In genomic region chr6:71740921-71741320, GRCm38 (mm10) we compare ENCODE assay signal across 10 mouse cellular contexts. TPM values are rescaled to one million over a fixed set of nuclear protein-coding genes. Genes with fewer than 3 reads are reported as not detected.
DNase-seq lines count a peak whose midpoint lies in the region; ATAC-seq and TF ChIP-seq lines count a peak whose summit lies in the region.
"Had no signal": no experiment of that assay in that cellular context is flagged by ENCODE, and none has a peak within 500 bp of the region (broad histone marks: within the 10 kb centered on the region; RNA-seq: fewer than 3 reads in every experiment).

No protein-coding gene starts in this region.

- H3K27ac ChIP-seq in hindbrain, embryonic 12.5 days, result peak overlapping the region; percentile 42; the same call in 1 of the 2 replicates
- no peak overlapping the region for H3K27ac ChIP-seq in hindbrain, embryonic 11.5 days (ENCODE audit: low read depth, low read length)
- H3K27ac ChIP-seq in stomach, embryonic 16.5 days (ENCODE audit: low read length), result no peak overlapping the region
- no peak overlapping the region for H3K27ac ChIP-seq in stomach, postnatal 0 days (replicated peaks)
- peak overlapping the region; percentile 76 for H3K27ac ChIP-seq in forebrain, embryonic 14.5 days (ENCODE audit: low read depth, low read length)
- H3K27ac ChIP-seq: kidney, embryonic 15.5 days; limb, embryonic 15.5 days had no signal

- H3K4me3 ChIP-seq in hindbrain, embryonic 12.5 days, result no peak overlapping the region
- no peak overlapping the region for H3K4me3 ChIP-seq in hindbrain, embryonic 11.5 days (ENCODE audit: low read depth, low read length)
- H3K4me3 ChIP-seq in stomach, embryonic 16.5 days (replicated peaks; ENCODE audit: low read length), result no peak overlapping the region
- no peak overlapping the region for H3K4me3 ChIP-seq in stomach, postnatal 0 days (ENCODE audit: low read depth, low read length)
- no peak overlapping the region for H3K4me3 ChIP-seq in forebrain, embryonic 14.5 days (ENCODE audit: low read depth, low read length)
- H3K4me3 ChIP-seq: kidney, embryonic 15.5 days; limb, embryonic 15.5 days had no signal

- no peak overlapping the region for H3K9ac ChIP-seq in hindbrain, embryonic 12.5 days
- no peak overlapping the region for H3K9ac ChIP-seq in hindbrain, embryonic 11.5 days (ENCODE audit: low read depth, low read length)
- H3K9ac ChIP-seq in stomach, embryonic 16.5 days (ENCODE audit: low read length), result 0 out of 2 replicates have a peak overlapping the region, but pooled peaks have one; percentile 3
- H3K9ac ChIP-seq in stomach, postnatal 0 days (ENCODE audit: low read length), result no peak overlapping the region
- H3K9ac ChIP-seq in forebrain, embryonic 14.5 days (ENCODE audit: low read length), result peak overlapping the region; percentile 41; the same call in 1 of the 2 replicates
- H3K9ac ChIP-seq: kidney, embryonic 15.5 days; limb, embryonic 15.5 days had no signal

- no peak for ATAC-seq in hindbrain, embryonic 12.5 days (ENCODE audit: low FRiP score)
- no peak for ATAC-seq in hindbrain, embryonic 11.5 days (ENCODE audit: low FRiP score)
- ATAC-seq in stomach, embryonic 16.5 days (ENCODE audit: insufficient read depth, low FRiP score), result no peak
- ATAC-seq in stomach, postnatal 0 days (ENCODE audit: low FRiP score, low TSS enrichment), result no peak
- ATAC-seq in forebrain, embryonic 14.5 days, result peak; percentile 59; the same call in 1 of the 2 replicates
- no peak for ATAC-seq in erythroid progenitor cell, adult 5-6 weeks (replicated peaks; ENCODE audit: low FRiP score, poor library complexity, severe bottlenecking)

- H3K4me2 ChIP-seq in hindbrain, embryonic 12.5 days (replicated peaks), result no peak overlapping the region
- H3K4me2 ChIP-seq in hindbrain, embryonic 11.5 days (replicated peaks; ENCODE audit: low read depth, low read length), result no peak overlapping the region
- H3K4me2 ChIP-seq in stomach, embryonic 16.5 days (ENCODE audit: low read depth, low read length), result no peak overlapping the region
- no peak overlapping the region for H3K4me2 ChIP-seq in stomach, postnatal 0 days (replicated peaks; ENCODE audit: low read depth)
- peak overlapping the region; percentile 33 for H3K4me2 ChIP-seq in forebrain, embryonic 14.5 days (ENCODE audit: low read length)
- H3K4me2 ChIP-seq: kidney, embryonic 15.5 days; limb, embryonic 15.5 days had no signal

- no peaks in the 10 kb centered on the region for H3K9me3 ChIP-seq in hindbrain, embryonic 12.5 days (replicated peaks)
- H3K9me3 ChIP-seq in hindbrain, embryonic 11.5 days (ENCODE audit: control insufficient read depth, low read length), result no peaks in the 10 kb centered on the region
- H3K9me3 ChIP-seq in stomach, embryonic 16.5 days (replicated peaks; ENCODE audit: control insufficient read depth, low read length), result no peaks in the 10 kb centered on the region
- H3K9me3 ChIP-seq in stomach, postnatal 0 days (ENCODE audit: control insufficient read depth, low read length), result no peaks in the 10 kb centered on the region
- no peaks in the 10 kb centered on the region for H3K9me3 ChIP-seq in forebrain, embryonic 14.5 days (replicated peaks; ENCODE audit: control insufficient read depth, low read length)
- H3K9me3 ChIP-seq: kidney, embryonic 15.5 days; limb, embryonic 15.5 days had no signal

- no peaks in the 10 kb centered on the region for H3K27me3 ChIP-seq in hindbrain, embryonic 12.5 days
- H3K27me3 ChIP-seq in hindbrain, embryonic 11.5 days (ENCODE audit: control insufficient read depth, insufficient read depth, low read length), result no peaks in the 10 kb centered on the region
- no peaks in the 10 kb centered on the region for H3K27me3 ChIP-seq in stomach, embryonic 16.5 days (ENCODE audit: control insufficient read depth, insufficient read depth, low read length)
- H3K27me3 ChIP-seq in stomach, postnatal 0 days (ENCODE audit: control insufficient read depth, insufficient read depth, low read length), result no peaks in the 10 kb centered on the region
- no peaks in the 10 kb centered on the region for H3K27me3 ChIP-seq in forebrain, embryonic 14.5 days (replicated peaks; ENCODE audit: control insufficient read depth, insufficient read depth, low read length)
- H3K27me3 ChIP-seq: kidney, embryonic 15.5 days; limb, embryonic 15.5 days had no signal

- DNase-seq in hindbrain, embryonic 11.5 days (ENCODE audit: low spot score), result no peak
- no peak for DNase-seq in stomach, postnatal 0 days (ENCODE audit: low spot score)
- DNase-seq in forebrain, embryonic 14.5 days (ENCODE audit: low spot score), result peak; percentile 87
- peak; percentile 85 for DNase-seq in retina, postnatal 1 day
- no peak for DNase-seq in layer of hippocampus, postnatal 36 days

- H3K36me3 ChIP-seq in hindbrain, embryonic 12.5 days, result no peaks in the 10 kb centered on the region
- no peaks in the 10 kb centered on the region for H3K36me3 ChIP-seq in hindbrain, embryonic 11.5 days (ENCODE audit: control insufficient read depth, insufficient read depth, low read length)
- no peaks in the 10 kb centered on the region for H3K36me3 ChIP-seq in stomach, embryonic 16.5 days (ENCODE audit: control insufficient read depth, insufficient read depth, low read length)
- H3K36me3 ChIP-seq in stomach, postnatal 0 days (ENCODE audit: control insufficient read depth, insufficient read depth, low read length), result no peaks in the 10 kb centered on the region
- H3K36me3 ChIP-seq in forebrain, embryonic 14.5 days (ENCODE audit: control insufficient read depth, insufficient read depth, low read length), result no peaks in the 10 kb centered on the region
- H3K36me3 ChIP-seq: kidney, embryonic 15.5 days; limb, embryonic 15.5 days had no signal

- peaks cover 8% of the 10 kb centered on the region for H3K4me1 ChIP-seq in hindbrain, embryonic 12.5 days
- no peaks in the 10 kb centered on the region for H3K4me1 ChIP-seq in hindbrain, embryonic 11.5 days (replicated peaks; ENCODE audit: control insufficient read depth, insufficient read depth, low read length)
- H3K4me1 ChIP-seq in stomach, embryonic 16.5 days (ENCODE audit: control insufficient read depth, insufficient read depth, low read length), result no peaks in the 10 kb centered on the region
- H3K4me1 ChIP-seq in stomach, postnatal 0 days (replicated peaks; ENCODE audit: control insufficient read depth, insufficient read depth), result no peaks in the 10 kb centered on the region
- H3K4me1 ChIP-seq in forebrain, embryonic 14.5 days (ENCODE audit: control insufficient read depth, insufficient read depth, low read length), result peaks cover 18% of the 10 kb centered on the region

- TF ChIP-seq EP300 in stomach, postnatal 0 days (optimal IDR thresholded peaks at IDR 0.05), result no peak

- WGBS in hindbrain, embryonic 12.5 days, result 48% methylated on average over 13 of the region's 13 CpGs
- 71% methylated on average over 13 of the region's 13 CpGs for WGBS in hindbrain, embryonic 11.5 days
- WGBS in stomach, embryonic 16.5 days, result 40% methylated on average over 13 of the region's 13 CpGs
- 31% methylated on average over 13 of the region's 13 CpGs for WGBS in stomach, postnatal 0 days
- 8% methylated on average over 13 of the region's 13 CpGs for WGBS in forebrain, embryonic 14.5 days

- no peak for TF ChIP-seq CTCF in stomach, postnatal 0 days (IDR thresholded peaks at IDR 0.05; ENCODE audit: low read depth)

RNA-seq across cellular contexts. Expression of gene Reep1, which starts 33.6 kb away (rescaled TPM):
- polyA plus RNA-seq in hindbrain, embryonic 12.5 days (2016; fragmentation: Nextera tagmentation; extraction: Ambion mirVana), result 122 and 126 TPM in 2 replicates
- polyA plus RNA-seq in hindbrain, embryonic 11.5 days (2014; fragmentation: Nextera tagmentation; extraction: Ambion mirVana), result 75.3 and 87.5 TPM in 2 replicates
- polyA plus RNA-seq in stomach, embryonic 16.5 days (2015; fragmentation: Nextera tagmentation; extraction: Ambion mirVana), result 17.3 TPM in 2 replicates
- 6.7 and 7.5 TPM in 2 replicates for polyA plus RNA-seq in stomach, postnatal 0 days (2015; fragmentation: Nextera tagmentation; extraction: Ambion mirVana)
- polyA plus RNA-seq in forebrain, embryonic 14.5 days (2014; fragmentation: Nextera tagmentation; extraction: Ambion mirVana), result 167 and 200 TPM in 2 replicates
- not detected in 2 replicates for total RNA-seq in erythroid progenitor cell, adult 5-6 weeks (2015; ENCODE audit: low replicate concordance)
- not detected in 2 replicates for total RNA-seq in erythroid progenitor cell, adult 5-6 weeks (2017; ENCODE audit: low replicate concordance)
- total RNA-seq in layer of hippocampus, postnatal 36 days (2021), result 10 to 100 TPM; 72.9 to 75.7 TPM

Comparison
In these comparisons a context has a peak if more than half of its experiments do, and no peak if none do; other contexts are left out.
1. H3K27ac ChIP-seq: peak in hindbrain, embryonic 12.5 days (single experiment) and forebrain, embryonic 14.5 days (single experiment); none in hindbrain, embryonic 11.5 days (single experiment), stomach, embryonic 16.5 days (single experiment) and stomach, postnatal 0 days (single experiment).
2. H3K9ac ChIP-seq: peak in stomach, embryonic 16.5 days (single experiment) and forebrain, embryonic 14.5 days (single experiment); none in hindbrain, embryonic 12.5 days (single experiment), hindbrain, embryonic 11.5 days (single experiment) and stomach, postnatal 0 days (single experiment).
3. DNase-seq: peak in forebrain, embryonic 14.5 days (single experiment) and retina, postnatal 1 day (single experiment); none in hindbrain, embryonic 11.5 days (single experiment), stomach, postnatal 0 days (single experiment) and layer of hippocampus, postnatal 36 days (0 of 2).